Mouse (Mus musculus): ENCODE data around the gene Scrn2.
A peak's percentile ranks its signal among the peaks of the same experiment; 100 is the strongest.

DNA sequence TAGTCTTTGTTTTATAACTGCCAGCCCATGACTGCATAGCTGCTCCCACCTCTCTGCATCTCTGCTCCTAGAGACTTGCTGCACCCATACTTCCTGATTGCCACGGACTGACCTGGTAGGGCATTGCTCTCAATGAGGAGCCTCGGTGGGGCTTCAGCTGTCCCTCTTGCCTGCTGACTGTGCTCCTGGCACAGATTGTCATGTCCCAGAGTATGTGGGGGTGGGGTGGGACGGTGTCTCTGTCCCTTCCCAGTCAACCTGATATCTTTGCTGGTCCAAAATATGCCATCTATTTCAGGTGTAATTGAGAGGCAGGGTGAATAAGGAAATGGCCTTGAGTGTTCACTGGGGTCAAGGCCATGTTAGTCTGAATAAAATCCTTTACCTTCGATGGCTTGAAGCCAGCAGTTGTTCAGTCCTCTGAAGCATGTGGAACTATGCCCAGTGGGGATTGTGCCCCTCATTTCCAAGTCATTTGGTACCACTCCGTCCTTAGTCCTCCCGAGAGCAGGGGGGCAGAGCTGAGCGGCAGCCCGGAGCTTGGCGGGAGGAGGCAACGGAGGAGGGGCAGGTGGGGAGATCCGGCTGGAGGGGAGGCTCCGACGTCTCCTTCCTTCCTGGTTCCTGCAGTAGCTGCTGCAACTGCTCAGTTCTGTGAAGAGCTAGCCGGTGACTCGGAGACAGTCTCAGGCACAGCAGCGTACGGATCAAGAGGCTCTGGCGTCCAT, 20.6 kb downstream of the Scrn2 start, which contains the start of gene Osbpl7:
- peak; percentile 69 for TF ChIP-seq POLR2A (IDR thresholded peaks at IDR 0.05; ENCODE audit: low read depth, low read length)
- TF ChIP-seq CTCF (IDR thresholded peaks at IDR 0.05; ENCODE audit: extremely low read depth, insufficient read depth, insufficient read length, insufficient replicate concordance), result peak; percentile 23; the same call in 1 of the 2 replicates

Data from spleen, adult 2 months (tissue).